Mouse (Mus musculus) neural tube, embryonic 15.5 days (tissue): Measurements from ENCODE around the gene Myo1h. TPM values are rescaled to one million over a fixed set of nuclear protein-coding genes. Genes with fewer than 3 reads are reported as not detected.
A peak's percentile ranks its signal among the peaks of the same experiment; 100 is the strongest.

Source experiments
- ATAC-seq: fragments of 200-750 bp; cut with Nextera tagmentation; 2 replicates; pipeline ENCODE4 v1.8.0; 2017; ENCODE audit warnings: mild to moderate bottlenecking, moderate TSS enrichment, moderate library complexity; ENCODE audit not compliant: low FRiP score
- H3K27ac ChIP-seq: fragments of 300-500 bp; sonication (generic); replicated peaks from 2 replicates; pipeline ENCODE4 v1.5.1; 2015; ENCODE audit warnings: mild to moderate bottlenecking, inconsistent platforms
- H3K27me3 ChIP-seq: fragments of 300-500 bp; sonication (generic); replicated peaks from 2 replicates; pipeline ENCODE4 v1.6.1; 2015; ENCODE audit warnings: inconsistent platforms
- H3K36me3 ChIP-seq: fragments of 300-500 bp; sonication (generic); 2 replicates; pipeline ENCODE4 v1.6.1; 2015; ENCODE audit warnings: inconsistent platforms
- H3K4me1 ChIP-seq: fragments of 300-500 bp; sonication (generic); 2 replicates; pipeline ENCODE4 v1.6.1; 2015; ENCODE audit warnings: inconsistent platforms
- H3K4me2 ChIP-seq: fragments of 300-500 bp; sonication (generic); 2 replicates; pipeline ENCODE4 v1.6.1; 2015; ENCODE audit warnings: inconsistent platforms, mild to moderate bottlenecking, moderate library complexity
- H3K4me3 ChIP-seq: fragments of 300-500 bp; sonication (generic); replicated peaks from 2 replicates; pipeline ENCODE4 v1.5.1; 2015; ENCODE audit warnings: mild to moderate bottlenecking, inconsistent platforms
- H3K9ac ChIP-seq: fragments of 300-500 bp; sonication (generic); replicated peaks from 2 replicates; pipeline ENCODE4 v1.6.1; 2015; ENCODE audit warnings: mild to moderate bottlenecking, inconsistent platforms
- H3K9me3 ChIP-seq: fragments of 300-500 bp; sonication (generic); replicated peaks from 2 replicates; pipeline ENCODE4 v1.6.1; 2016; ENCODE audit warnings: inconsistent platforms
- WGBS: fragments of 180-500 bp; shearing (Covaris S2); methylation state at CpG from one replicate; pipeline ENCODE4 v1.1.7; 2015; ENCODE audit warnings: mixed read lengths; 5-methylcytosine and 5-hydroxymethylcytosine counted together
- polyA plus RNA-seq: library from polyadenylated mRNA; unstranded; fragments of >200 nt; fragmentation: Nextera tagmentation; extraction: Ambion mirVana; gene quantifications from 2 replicates; pipeline ENCODE4 v1.2.1, GENCODE M21; 2015

The Myo1h gene
- polyA plus RNA-seq, 1 experiment from 2014 or later, result 0.56 TPM

GRCm38 (mm10) chr5:114275339-114275738 is 13.6 kb upstream of the Myo1h start:
- no peaks in the 10 kb centered on the region for H3K36me3 ChIP-seq
- WGBS, result 8% methylated on average over 8 of the region's 8 CpGs
- ATAC-seq, result no peak
- peaks cover 81% of the 10 kb centered on the region for H3K27me3 ChIP-seq
- H3K27ac ChIP-seq, result no peak overlapping the region
- H3K4me2 ChIP-seq, result no peak overlapping the region
- H3K9me3 ChIP-seq, result no peaks in the 10 kb centered on the region
- H3K9ac ChIP-seq, result no peak overlapping the region
- peaks cover 27% of the 10 kb centered on the region for H3K4me1 ChIP-seq
- no peak overlapping the region for H3K4me3 ChIP-seq

GRCm38 (mm10) chr5:114275991-114276390 is 13.0 kb upstream of the Myo1h start:
- 22% methylated on average over 16 of the region's 16 CpGs for WGBS
- Histone ChIP-seq H3K27ac (no peak overlapping the region), H3K27me3 (peaks cover 76% of the 10 kb centered on the region), H3K4me2 (no peak overlapping the region), H3K9me3 (no peaks in the 10 kb centered on the region), H3K9ac (no peak overlapping the region), H3K4me3 (no peak overlapping the region), H3K4me1 (peaks cover 27% of the 10 kb centered on the region), H3K36me3 (no peaks in the 10 kb centered on the region)
- ATAC-seq, result no peak

- peaks cover 58% of the 10 kb centered on the region for H3K27me3 ChIP-seq
- no peak overlapping the region for H3K9ac ChIP-seq
- peak overlapping the region; percentile 24 for H3K4me3 ChIP-seq
- H3K4me1 ChIP-seq, result peaks cover 13% of the 10 kb centered on the region
- no peak for ATAC-seq
- no peaks in the 10 kb centered on the region for H3K9me3 ChIP-seq
- no peak overlapping the region for H3K27ac ChIP-seq
- H3K4me2 ChIP-seq, result peak overlapping the region; percentile 48
- WGBS, result 13% methylated on average over 12 of the region's 12 CpGs
- H3K36me3 ChIP-seq, result no peaks in the 10 kb centered on the region
Observed at GRCm38 (mm10) chr5:114279382-114280143, 9.4 kb upstream of the Myo1h start.

GRCm38 (mm10) chr5:114282346-114282745 is 6.6 kb upstream of the Myo1h start:
- H3K4me2 ChIP-seq, result no peak overlapping the region
- H3K4me1 ChIP-seq, result peaks cover 10% of the 10 kb centered on the region
- no peak overlapping the region for H3K4me3 ChIP-seq
- no peak overlapping the region for H3K9ac ChIP-seq
- no peaks in the 10 kb centered on the region for H3K9me3 ChIP-seq
- 25% methylated on average over 6 of the region's 6 CpGs for WGBS
- H3K27ac ChIP-seq, result no peak overlapping the region
- no peak for ATAC-seq
- H3K36me3 ChIP-seq, result no peaks in the 10 kb centered on the region
- peaks cover 42% of the 10 kb centered on the region for H3K27me3 ChIP-seq

- no peaks in the 10 kb centered on the region for H3K9me3 ChIP-seq
- H3K4me3 ChIP-seq, result no peak overlapping the region
- H3K27ac ChIP-seq, result no peak overlapping the region
- H3K4me2 ChIP-seq, result no peak overlapping the region
- no peaks in the 10 kb centered on the region for H3K36me3 ChIP-seq
- no peak overlapping the region for H3K9ac ChIP-seq
- H3K4me1 ChIP-seq, result peaks cover 5% of the 10 kb centered on the region
- 73% methylated on average over 13 of the region's 13 CpGs for WGBS
- H3K27me3 ChIP-seq, result peaks cover 41% of the 10 kb centered on the region
- ATAC-seq, result no peak
Observed at GRCm38 (mm10) chr5:114284604-114285397, 4.2 kb upstream of the Myo1h start.

GRCm38 (mm10) chr5:114285398-114285700 is 3.6 kb upstream of the Myo1h start:
- 93% methylated on average over 3 of the region's 3 CpGs for WGBS
- peaks cover 41% of the 10 kb centered on the region for H3K27me3 ChIP-seq
- H3K9me3 ChIP-seq, result no peaks in the 10 kb centered on the region
- H3K27ac ChIP-seq, result no peak overlapping the region
- no peak overlapping the region for H3K4me2 ChIP-seq
- H3K36me3 ChIP-seq, result no peaks in the 10 kb centered on the region
- no peak for ATAC-seq
- no peak overlapping the region for H3K4me3 ChIP-seq
- no peak overlapping the region for H3K9ac ChIP-seq
- peaks cover 9% of the 10 kb centered on the region; the same call in 1 of the 2 replicates for H3K4me1 ChIP-seq

GRCm38 (mm10) chr5:114286102-114286501 is 2.9 kb upstream of the Myo1h start:
- WGBS, result 85% methylated on average over 4 of the region's 4 CpGs
- Histone ChIP-seq H3K9me3 (no peaks in the 10 kb centered on the region), H3K4me3 (no peak overlapping the region), H3K36me3 (no peaks in the 10 kb centered on the region), H3K4me2 (no peak overlapping the region), H3K4me1 (peaks cover 9% of the 10 kb centered on the region; the same call in 1 of the 2 replicates), H3K27ac (no peak overlapping the region), H3K9ac (no peak overlapping the region), H3K27me3 (peaks cover 38% of the 10 kb centered on the region)
- ATAC-seq, result no peak

- no peak overlapping the region for H3K27ac ChIP-seq
- H3K4me3 ChIP-seq, result no peak overlapping the region
- no peaks in the 10 kb centered on the region for H3K36me3 ChIP-seq
- peaks cover 9% of the 10 kb centered on the region; the same call in 1 of the 2 replicates for H3K4me1 ChIP-seq
- no peak overlapping the region for H3K4me2 ChIP-seq
- WGBS, result 88% methylated on average over 16 of the region's 16 CpGs
- peaks cover 40% of the 10 kb centered on the region for H3K27me3 ChIP-seq
- no peak for ATAC-seq
- no peak overlapping the region for H3K9ac ChIP-seq
- H3K9me3 ChIP-seq, result no peaks in the 10 kb centered on the region
Observed at GRCm38 (mm10) chr5:114286872-114287571, 1.9 kb upstream of the Myo1h start.

- Histone ChIP-seq H3K4me3 (no peak overlapping the region), H3K27ac (no peak overlapping the region), H3K9me3 (no peaks in the 10 kb centered on the region), H3K36me3 (no peaks in the 10 kb centered on the region), H3K9ac (no peak overlapping the region), H3K4me1 (peaks cover 9% of the 10 kb centered on the region; the same call in 1 of the 2 replicates), H3K4me2 (no peak overlapping the region), H3K27me3 (peaks cover 41% of the 10 kb centered on the region)
- no peak for ATAC-seq
- 86% methylated on average over 5 of the region's 5 CpGs for WGBS
Observed at GRCm38 (mm10) chr5:114288396-114288795, 570 bp upstream of the Myo1h start.

GRCm38 (mm10) chr5:114290004-114290403 is 1.0 kb downstream of the Myo1h start:
- no peak overlapping the region for H3K9ac ChIP-seq
- no peaks in the 10 kb centered on the region for H3K9me3 ChIP-seq
- H3K4me3 ChIP-seq, result no peak overlapping the region
- peaks cover 9% of the 10 kb centered on the region; the same call in 1 of the 2 replicates for H3K4me1 ChIP-seq
- H3K36me3 ChIP-seq, result no peaks in the 10 kb centered on the region
- peaks cover 39% of the 10 kb centered on the region for H3K27me3 ChIP-seq
- H3K27ac ChIP-seq, result no peak overlapping the region
- H3K4me2 ChIP-seq, result no peak overlapping the region
- ATAC-seq, result peak; percentile 69
- WGBS, result 43% methylated on average over 3 of the region's 3 CpGs

- Histone ChIP-seq H3K9ac (no peak overlapping the region), H3K36me3 (no peaks in the 10 kb centered on the region), H3K4me2 (0 out of 2 replicates have a peak overlapping the region, but pooled peaks have one; percentile 13), H3K4me1 (peaks cover 27% of the 10 kb centered on the region), H3K9me3 (no peaks in the 10 kb centered on the region), H3K27me3 (peaks cover 45% of the 10 kb centered on the region), H3K4me3 (no peak overlapping the region), H3K27ac (no peak overlapping the region)
- ATAC-seq, result no peak
- WGBS, result 13% methylated on average over 22 of the region's 22 CpGs
Observed at GRCm38 (mm10) chr5:114296693-114297631, 8.0 kb downstream of the Myo1h start.
